Mouse (Mus musculus): ENCODE measurements around the gene Crybb3.
"Not testable (repeated sequence)": the region's sequence is repeated elsewhere in the genome, so short reads cannot be mapped to it uniquely, and the experiment has no call there.

Gene Crybb3

DNA sequence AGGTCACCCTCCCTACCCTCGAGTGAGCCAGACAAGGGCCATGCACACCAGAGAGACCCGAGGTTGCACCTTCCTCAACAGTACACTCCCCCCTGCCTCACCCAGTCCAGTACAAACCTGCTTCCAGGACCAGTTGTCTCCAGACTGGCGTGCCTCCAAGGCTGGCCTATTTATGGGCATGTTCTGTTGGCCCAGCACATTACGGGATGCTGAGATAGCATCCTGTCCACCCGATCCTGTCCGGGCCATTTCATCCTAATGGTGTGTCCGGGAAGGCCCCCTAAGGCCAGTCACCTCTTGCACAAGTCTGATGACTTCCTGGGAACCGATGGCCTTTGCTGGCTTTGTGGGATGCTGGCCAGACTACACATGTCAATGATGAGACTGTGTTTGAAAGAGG is at the start of gene Crybb3:
Gene Crybb3, minus strand, starts transcription at position 146 of the 400 bp plus-strand sequence.
- DNase-seq (ENCODE audit: low spot score in 2 of 2): no peak

DNA sequence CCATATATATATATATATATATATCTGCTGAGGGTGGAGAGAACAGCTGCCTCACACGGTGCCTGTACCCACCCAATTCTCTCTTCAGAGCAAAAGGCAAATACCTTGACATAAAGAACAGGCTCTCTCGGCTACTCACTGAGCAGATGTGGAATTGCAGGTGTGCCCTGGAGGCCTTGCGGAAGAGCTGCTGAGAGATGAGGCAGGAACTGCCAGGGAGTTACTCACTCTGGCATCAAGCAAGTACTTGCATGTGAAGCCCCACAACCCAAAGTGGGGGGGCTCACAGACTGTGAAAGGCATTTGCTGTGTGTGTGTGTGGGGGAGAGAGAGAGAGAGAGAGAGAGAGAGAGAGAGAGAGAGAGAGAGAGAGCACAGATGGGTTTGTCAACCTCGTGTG is 47.0 kb upstream of the Crybb3 start:
- DNase-seq (ENCODE audit: low spot score in 2 of 2): no peak

DNA sequence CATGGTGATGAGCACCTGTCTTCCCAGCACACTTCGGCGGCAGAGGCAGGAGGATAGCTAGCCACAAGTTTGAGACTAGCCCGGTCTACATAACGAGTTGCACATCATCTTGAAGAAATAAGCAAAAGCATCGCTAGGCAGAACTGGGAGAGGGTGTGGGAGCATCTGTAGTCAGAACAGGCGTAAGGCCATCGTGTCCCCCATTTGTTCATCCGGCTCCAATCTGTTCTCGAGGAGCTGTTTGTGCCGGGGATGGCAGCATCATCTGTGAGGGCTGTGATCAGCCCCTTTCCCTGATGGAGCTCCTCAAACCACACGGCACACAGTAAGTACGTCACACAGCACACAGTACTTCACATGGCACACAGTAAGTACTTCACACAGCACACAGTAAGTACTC is 45.1 kb upstream of the Crybb3 start:
- DNase-seq (ENCODE audit: low spot score in 2 of 2): no peak

DNA sequence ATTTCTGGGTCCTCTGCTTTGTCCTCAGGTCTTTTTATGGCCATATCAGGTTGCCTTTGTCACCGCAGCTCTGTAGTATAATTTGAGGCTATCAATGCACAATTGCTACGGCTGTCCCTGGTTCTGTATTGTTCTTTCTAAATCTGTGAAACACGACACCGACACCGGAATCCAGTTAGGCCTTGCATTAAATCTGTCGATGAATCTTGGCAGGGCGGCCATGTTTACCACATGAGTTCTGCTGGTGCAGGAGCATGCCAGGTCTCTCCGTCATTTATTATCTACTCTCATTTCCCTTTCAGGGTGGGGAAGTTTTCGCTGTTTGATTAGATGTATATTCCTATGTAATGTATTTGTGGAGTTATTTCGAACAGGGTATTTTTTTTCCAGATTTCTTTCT is 42.3 kb upstream of the Crybb3 start:
- no peak for DNase-seq (ENCODE audit: low spot score in 2 of 2)

DNA sequence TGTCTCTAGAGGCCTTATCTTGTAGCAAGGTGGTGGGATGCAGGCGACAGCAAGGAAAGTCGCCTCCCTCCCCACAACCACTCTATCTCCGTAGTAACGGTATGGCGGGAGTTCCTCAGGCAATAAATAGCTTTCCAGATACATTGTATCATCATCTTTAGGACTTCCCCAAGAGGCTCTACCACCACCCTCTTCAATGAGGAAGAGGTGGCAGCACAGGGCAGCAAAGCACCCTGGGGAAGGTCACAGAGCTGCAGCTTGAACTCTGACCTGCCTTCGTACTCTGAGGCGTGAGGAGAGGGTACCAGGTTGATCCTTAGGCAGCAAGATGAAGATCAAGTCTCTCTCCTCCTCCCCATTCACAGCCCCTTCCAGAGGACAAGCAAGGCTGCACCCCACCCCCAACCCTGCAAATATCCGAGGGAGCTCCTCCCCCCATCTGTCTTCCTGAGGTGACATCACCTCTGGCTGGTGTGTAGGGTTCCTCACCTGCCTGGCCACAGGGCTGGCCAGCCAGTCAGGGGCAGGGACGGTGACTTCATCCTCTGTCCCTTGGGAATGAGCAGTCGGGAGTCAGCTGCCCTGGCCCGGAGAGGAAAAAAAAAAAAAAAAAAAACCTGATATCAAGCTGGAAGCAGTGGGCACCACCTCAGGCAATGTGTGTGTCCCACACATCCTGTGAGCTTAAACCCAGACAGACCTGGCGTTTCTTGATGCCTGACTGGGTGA is 41.1 kb upstream of the Crybb3 start:
- no peak for DNase-seq (ENCODE audit: low spot score in 2 of 2)

DNA sequence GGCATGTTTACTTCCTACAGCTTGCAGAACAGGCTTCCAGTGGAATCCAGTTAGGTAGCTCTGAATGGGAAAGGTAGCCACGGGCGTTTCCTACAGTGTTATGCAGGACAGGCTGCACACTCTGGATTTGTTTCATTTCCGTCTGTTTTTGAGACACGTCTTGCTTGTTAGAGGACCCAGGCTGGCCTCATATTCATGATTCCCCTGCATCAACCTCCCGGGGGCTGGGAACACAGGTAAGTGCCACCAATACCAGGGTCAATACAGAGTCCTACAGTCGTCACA is 40.1 kb upstream of the Crybb3 start:
- no peak for DNase-seq (ENCODE audit: low spot score in 2 of 2)

DNA sequence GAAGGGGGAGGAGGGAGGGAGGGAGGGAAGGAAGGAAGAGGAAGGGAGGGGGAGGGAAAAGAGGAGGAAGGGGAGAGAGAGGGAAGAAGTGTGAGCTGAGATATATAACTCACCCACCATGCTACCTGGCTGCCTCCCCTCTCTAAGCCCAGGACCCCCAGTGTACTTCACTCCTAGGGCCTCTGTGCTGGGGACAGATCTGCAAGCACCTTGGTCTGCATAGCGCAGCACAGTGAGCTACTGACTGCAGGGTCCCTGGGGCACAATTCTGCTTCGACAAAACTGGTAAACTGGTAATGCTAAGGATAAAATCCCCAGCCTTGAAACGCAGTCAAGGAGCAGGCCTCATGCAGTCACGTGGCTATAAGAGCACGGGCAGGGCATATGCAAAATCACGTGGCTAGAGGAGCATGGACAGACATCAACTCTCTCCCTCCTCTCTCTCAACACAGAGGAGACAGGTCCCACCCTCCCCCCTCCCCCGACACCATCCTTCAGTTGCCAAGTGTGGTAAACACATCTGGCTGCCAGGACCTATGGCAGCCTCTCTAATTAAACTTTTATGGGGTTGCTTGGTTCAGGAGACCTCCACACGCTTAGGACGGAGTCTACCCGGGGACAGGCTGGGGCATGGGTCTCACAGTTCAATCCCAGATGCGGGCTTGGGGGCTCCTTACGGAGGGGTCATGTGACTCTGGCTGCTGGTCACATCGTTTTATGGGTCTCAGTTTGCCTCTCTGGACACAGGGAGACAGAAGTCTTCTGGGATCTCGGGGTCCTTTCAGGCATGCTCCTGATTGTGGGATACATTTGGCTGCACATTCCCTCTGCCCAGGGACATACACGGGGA is 39.6 kb upstream of the Crybb3 start:
- DNase-seq (ENCODE audit: low spot score in 2 of 2): no peak

DNA sequence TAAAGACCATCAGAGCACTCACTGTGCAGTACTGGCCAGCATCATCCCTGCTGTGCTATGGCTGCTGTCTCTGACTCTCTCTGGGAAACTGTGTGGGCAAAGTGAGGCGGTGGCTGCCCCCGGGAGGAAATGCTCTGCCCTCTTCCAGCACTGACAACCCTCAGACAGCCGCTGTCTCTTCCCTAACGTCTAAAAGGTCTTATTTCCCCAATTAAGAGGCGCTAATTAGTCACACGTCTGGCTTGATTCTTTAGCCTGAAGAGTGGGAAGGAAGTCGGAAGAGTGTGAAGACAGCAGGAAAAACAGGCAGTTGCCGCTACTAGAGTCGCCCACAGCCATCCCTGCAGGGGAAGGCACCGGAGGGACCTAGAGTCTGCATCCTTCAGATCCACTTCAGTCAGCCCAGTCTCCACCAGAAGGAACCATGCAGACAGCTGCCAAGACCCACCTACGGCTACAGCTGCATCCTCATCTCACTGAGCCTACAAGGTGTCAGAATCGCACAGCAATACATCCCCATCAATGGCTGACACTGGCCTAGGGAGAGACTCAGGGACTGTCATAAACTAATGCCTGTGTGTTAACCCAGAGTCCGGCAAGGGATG is 38.6 kb upstream of the Crybb3 start:
- peak in 1 of 2 experiments; percentile 36 for DNase-seq (ENCODE audit: low spot score in 2 of 2)

DNA sequence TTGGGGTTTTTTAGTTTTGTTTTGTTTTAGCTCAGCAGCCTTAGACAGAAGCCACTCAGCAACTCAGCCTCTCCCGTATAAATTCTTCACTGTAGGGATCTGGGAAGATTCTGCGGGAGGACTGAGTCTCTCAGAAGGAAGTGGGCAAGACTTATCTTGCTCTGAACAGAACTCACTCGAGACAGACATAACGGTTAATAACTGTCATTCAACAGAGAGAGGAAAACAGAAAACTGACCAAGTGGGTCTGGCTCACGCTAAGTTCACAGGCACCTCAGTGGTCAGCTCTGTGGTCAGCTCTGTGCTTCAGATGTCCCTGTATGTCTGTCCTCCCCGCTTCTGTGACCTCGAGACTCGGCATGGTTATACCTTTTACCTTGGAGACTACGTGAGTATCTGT is 37.9 kb upstream of the Crybb3 start:
- no peak for DNase-seq (ENCODE audit: low spot score in 2 of 2)

DNA sequence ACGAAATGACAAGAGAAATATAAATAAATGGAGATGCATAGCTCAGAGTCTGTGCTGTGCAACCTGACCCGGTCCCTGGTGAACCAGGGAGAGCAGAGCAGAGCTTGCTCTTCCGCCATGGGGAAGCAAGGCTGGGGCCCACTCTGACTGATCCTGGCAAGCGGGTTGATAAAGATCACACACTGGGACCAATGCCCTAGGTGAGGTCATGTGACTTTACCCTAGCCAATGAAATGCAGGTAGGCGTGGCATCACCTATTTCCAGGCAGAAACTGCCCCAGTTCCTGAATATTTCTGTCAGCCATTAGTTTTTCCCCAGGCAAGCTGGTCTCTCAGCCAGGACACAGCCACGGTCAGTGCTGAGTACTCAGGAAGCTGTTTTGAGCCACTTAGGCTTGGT is 37.3 kb upstream of the Crybb3 start:
- no peak for DNase-seq (ENCODE audit: low spot score in 2 of 2)

DNA sequence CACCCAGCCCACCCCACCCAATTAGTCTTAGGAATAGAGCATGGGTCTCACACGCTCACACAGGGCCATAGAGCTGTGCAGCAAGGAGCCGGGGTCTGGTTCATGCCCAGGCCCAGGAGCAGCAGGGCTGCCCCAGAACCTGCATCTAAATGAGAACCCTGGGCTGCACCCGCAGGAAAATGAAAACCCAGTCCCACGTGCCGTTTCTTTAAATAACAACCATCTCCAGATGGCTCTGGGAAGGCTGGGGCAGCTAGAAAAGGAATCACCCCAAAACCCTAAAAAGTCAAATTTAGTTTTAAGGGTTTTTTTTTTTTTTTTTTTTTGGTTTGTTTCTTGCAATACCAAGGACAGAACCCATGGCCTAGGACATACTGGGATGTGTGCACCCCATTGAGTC is 36.0 kb upstream of the Crybb3 start:
- DNase-seq (ENCODE audit: low spot score in 2 of 2): no peak

DNA sequence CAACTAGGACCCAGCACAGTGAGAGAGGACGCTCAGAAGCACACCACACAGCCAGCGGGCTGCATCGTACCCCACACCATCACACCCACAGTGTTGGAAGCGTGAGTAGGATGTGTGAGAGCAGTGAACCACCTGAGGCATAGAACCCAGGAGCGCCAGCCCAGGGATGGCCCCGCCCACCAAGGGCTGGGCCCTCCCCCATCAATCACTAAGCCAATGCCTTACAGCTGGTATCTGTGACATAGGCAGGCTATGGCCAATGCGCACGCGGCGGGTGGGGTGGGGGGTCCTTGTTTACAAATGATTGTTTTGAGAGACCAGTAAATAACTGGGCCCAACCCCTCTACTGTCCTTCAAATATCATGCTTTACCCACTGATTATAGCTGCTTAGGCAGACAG is 34.5 kb upstream of the Crybb3 start:
- no peak for DNase-seq (ENCODE audit: low spot score in 2 of 2)

DNA sequence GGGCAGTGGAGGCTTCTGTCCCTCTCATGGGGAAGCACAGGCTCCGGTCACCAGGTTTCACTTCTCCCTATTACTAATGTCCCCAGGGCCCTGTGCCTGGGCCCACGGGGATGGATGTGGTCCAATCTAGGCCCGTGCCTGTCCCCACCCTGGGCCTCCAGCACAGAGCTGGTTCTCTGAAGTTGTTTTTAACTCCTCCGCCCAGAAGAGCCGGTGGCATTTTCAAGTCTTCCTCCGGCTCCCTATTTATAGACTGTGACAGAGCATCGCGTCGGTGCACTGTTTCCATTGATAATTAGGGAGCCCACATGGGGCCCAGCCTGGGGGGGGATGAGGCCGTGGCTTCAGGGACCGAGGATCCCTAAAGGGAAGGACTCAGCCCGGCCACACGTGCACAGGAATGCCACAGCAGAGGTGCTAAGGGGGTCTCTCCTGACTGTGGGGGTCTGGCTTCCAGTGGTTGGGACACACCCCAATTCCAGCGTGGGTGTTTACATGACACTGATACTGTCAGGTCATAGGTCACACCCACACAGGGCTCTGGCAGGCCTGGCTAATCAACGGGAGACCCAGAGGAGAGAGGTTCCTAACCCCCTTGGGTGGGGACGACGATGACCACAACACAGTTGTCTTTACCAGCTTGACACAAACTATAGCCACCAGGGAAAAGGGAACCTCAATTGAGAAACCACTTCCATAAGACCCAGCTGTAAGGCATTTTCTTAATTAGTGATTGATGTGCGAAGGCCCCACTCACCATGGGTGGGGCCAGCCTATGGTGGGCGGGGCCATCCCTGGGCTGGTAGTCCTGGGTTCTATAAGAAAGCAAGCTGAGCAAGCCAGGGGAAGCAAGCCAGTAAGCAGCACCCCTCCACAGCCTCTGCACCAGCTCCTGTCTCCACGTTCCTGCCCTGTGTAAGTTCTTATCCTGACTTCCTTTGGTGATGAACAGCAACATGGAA is 33.2 kb upstream of the Crybb3 start:
- DNase-seq (ENCODE audit: low spot score in 2 of 2): no peak

DNA sequence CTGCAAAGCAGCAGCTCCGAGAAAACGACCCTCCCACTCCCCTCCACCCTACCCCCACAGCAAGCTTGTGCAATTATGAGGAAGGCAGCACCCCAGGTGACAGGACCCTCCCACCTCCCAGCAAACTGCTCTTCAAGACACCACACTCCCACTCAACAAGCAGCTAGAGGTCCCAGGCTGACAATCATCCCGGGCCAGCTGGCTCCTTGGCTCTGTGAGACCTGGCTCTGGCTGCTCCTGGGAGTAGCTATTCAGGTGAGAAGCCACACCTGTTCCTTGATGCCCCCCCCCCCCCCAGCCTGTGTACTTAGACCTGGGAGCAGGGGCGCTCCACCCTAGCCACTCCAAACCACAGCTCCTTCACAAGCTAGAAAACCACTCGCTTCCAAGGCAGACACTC is 31.7 kb upstream of the Crybb3 start:
- DNase-seq (ENCODE audit: low spot score in 2 of 2): no peak

DNA sequence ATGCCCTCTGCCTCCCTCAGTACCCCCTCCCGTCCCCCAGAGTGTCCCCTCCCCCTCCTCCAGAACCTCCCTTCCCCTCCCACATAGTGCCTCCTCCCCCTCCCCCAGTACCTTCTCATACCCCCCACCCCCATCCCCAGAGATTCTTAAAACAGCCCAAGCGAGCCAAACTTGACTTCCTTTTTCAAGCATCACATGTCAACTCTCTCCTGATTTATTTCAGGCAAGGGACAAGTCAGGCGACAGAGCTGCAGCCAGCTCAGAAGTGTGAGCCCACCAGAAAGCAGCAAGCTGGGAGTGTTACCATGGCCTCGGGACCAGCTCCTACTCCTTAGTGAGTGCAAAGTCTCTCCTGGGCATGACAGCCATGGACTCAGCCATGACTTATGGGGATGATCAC is 30.0 kb upstream of the Crybb3 start:
- no peak for DNase-seq (ENCODE audit: low spot score in 2 of 2)

DNA sequence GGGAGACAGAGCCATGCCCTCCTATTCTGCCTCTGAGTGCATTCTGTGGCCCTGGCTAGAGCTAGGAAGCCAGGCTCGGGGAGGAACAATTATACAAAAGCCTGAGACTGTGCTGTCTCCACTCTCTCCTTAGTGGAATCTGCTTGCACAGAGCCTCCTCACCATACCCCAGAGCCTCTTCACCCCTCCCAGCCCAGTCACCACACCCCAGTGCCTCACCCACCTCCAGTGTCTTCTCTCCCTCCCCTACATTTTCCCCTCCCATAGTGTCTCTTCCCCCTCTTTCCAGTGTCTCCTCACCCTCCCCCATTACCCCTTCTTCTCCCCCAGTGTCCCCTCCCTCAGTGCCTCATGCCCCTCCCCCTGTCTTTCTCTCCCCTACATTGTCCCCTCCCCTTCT is 29.5 kb upstream of the Crybb3 start:
- no peak for DNase-seq (ENCODE audit: low spot score in 2 of 2)

DNA sequence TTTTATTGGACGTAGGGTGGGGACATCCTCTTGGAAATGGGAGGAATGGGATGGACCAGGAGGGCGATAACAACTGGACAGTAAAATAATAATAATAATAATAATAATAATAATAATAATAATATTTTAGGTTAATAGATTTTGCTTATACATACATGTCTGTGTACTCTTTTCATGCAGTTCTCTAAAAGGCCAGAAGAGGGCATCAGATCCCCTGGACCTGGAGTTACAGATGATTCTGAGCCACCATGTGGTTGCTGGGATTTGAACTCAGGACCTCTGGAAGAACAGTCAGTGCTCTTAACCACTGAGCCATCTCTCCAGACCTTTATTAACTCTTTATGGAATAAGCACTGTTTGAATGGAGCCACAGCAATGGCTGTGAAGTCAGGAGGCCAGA is 28.3 kb upstream of the Crybb3 start:
- not testable (repeated sequence) for DNase-seq (ENCODE audit: low spot score in 2 of 2)

DNA sequence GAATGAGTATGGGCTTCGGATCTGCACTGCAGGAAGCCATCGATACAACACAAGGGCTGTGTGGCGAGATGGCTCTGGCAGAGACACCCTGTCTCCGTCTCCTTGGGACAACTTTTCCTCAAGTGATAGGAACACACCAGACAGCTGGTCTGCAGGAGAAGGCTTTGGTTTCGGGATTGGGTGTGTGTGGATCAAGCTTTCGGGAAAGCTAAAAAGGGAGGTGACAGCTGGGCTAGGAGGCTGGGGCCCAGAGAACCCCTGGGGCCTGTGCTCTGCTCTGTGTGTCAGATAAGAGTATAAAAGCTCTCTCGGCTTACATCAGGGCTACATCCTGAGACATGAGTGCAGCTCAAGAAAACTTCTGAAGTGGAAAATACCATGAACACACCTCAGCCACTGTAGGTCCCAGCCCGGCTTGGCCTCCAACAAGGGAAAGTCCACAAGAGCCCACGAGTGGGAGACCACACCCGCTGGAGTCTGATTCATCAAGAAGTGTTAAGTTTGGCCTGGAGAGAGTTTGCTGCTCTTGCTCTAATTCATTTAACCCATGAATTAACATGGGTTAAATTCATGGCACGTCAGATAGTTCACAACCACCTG is 26.9 kb upstream of the Crybb3 start:
- DNase-seq (ENCODE audit: low spot score in 2 of 2): no peak

DNA sequence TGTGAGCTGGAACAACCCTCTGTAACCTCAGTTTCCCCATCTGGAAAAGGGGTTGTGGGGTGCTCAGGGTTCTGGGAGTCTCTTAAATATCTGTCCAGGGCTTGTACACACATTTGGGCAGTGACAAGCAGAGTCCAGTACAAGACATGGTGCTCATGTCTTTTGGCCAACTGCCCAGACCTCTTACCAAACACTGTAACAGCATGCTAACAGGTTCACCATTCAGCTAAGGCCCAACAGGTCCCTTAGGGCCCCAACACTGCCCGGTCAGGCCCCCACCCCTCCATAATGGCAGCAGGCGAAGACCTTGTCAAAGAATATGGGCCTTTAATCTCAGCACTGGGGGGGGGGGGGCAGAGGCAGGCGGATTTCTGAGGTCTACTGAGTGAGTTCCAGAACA is 26.3 kb upstream of the Crybb3 start:
- no peak for DNase-seq (ENCODE audit: low spot score in 2 of 2)

DNA sequence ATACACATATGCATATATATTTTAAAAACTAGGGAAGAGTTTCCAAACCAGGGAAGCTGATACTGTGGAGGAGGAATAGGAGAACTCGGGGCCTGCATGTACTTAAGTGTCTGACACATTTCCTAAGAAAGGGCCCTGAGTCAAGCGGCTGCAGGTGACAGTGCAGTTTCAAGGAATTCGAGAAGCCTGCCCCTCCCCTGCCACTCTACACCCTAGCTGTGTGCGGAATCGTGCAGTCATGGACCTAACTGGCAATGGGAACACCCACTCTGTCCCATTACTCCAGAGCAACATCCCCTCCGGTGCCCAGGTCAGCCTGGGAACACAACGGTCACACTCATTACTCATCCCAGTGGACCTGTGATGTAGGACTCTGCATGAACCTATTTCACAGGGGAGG is 25.2 kb upstream of the Crybb3 start:
- DNase-seq (ENCODE audit: low spot score in 2 of 2): no peak

DNA sequence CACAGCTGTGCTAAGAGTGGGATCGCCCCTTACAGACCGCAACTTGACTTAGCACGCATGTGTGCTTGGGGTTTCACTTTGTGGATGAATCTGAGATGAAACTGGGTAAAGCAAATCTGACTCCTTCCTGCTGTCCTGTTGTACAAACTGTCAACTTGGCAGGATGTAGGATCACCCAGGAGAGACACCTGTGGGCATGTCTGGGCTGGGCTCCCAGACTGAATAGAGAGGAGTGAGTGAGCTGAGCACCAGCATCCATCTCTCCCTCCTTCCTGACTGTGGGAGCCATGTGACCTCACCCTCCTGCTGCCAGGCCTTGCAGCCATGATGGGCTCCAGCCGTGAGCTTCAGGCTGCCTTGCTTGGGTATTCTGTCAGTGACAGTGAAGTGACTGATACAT is 24.1 kb upstream of the Crybb3 start:
- DNase-seq (ENCODE audit: low spot score in 2 of 2): no peak

DNA sequence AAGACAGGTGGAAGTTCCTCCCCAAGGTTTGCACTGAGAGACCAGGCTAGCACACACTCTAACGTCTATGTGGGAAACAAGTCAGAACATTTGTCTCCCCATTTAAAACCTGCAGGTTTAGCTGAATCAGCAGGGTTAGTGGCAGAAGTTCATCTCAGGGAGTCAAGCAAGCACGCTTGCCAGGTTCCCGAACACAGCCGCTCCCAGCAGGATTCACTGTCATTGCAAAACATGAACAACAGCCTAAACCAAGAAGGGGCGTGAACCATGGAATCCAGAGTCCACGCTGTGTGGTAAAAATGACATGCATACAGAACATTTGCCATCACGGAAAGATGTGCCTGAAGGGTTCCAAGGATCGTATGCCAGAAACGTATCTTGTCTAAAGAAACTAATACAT is 23.7 kb upstream of the Crybb3 start:
- no peak for DNase-seq (ENCODE audit: low spot score in 2 of 2)
